Mouse (Mus musculus) E14TG2a.4 (cell line): ENCODE measurements around the gene Kit.

Experiments
- CTCF ChIP-seq: conservative IDR thresholded peaks from 2 replicates; pipeline ENCODE4 v1.5.1; 2014; ENCODE audit warnings: low read length
- NANOG ChIP-seq: IDR thresholded peaks from 2 replicates; pipeline ENCODE4 v1.6.1; 2014; ENCODE audit warnings: borderline replicate concordance, low read length, mixed read lengths

DNA sequence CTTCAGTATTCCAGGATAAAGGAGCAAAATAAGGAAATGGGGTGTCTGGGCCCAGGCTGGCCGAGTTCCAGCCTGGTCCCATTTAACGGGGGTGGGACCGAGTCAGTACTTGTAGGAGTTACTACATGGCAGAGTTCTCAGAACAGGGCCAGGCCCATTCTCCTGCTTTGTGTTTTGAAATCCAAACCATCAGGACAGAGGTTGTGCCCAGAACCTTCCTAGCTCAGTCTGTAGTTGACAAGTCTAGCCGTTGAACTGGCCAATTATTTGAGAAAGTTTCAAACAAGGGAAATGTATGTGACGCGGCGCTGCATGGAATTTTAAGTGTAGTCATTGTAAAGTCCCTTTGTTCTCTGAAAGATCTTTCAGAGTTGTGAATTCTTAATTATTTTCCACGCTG is 75.8 kb downstream of the Kit start:
- TF ChIP-seq CTCF (no peak), NANOG (no peak)
